In genomic region chr3:121291560-121292258, GRCm38 (mm10) we compare ENCODE assay signal across 8 mouse cellular contexts. TPM values are rescaled to one million over a fixed set of nuclear protein-coding genes. Genes with fewer than 3 reads are reported as not detected.
DNase-seq lines count a peak whose midpoint lies in the region; ATAC-seq lines count a peak whose summit lies in the region.

Gene Alg14 (plus strand): TSS chr3:121291773.

- DNase-seq in T-cell, adult 2 months (ENCODE audit: low spot score) = peak; percentile 97
- peak; percentile 93 to 95 for DNase-seq in cerebellum, postnatal 36 days
- DNase-seq in frontal cortex, postnatal 36 days (ENCODE audit: low spot score in 2 of 2) = peak; percentile 97 to 99
- DNase-seq in left cerebral cortex, adult 11 months (ENCODE audit: low spot score) = peak; percentile 97
- peak; percentile 98 for DNase-seq in lung, postnatal 4 days
- DNase-seq in retina, postnatal 7 days (ENCODE audit: low read depth, low spot score) = peak; percentile 88
- peak; percentile 87 for DNase-seq in urinary bladder, adult 2 months (ENCODE audit: low spot score)

- ATAC-seq in hindbrain, embryonic 15.5 days (ENCODE audit: low FRiP score, low read depth) = peak; percentile 97

- WGBS in hindbrain, embryonic 15.5 days = under 1% methylated on average over 42 of the region's 42 CpGs

- H3K4me2 ChIP-seq in hindbrain, embryonic 15.5 days = peak within 1 kb of the TSS; percentile 63

- H3K4me3 ChIP-seq in hindbrain, embryonic 15.5 days = peak within 1 kb of the TSS; percentile 71

- H3K9ac ChIP-seq in hindbrain, embryonic 15.5 days = peak within 1 kb of the TSS; percentile 64

- H3K27me3 ChIP-seq in hindbrain, embryonic 15.5 days = no peaks in the 10 kb centered on the region

- peaks cover 8% of the 10 kb centered on the region for H3K4me1 ChIP-seq in hindbrain, embryonic 15.5 days (replicated peaks)

- H3K9me3 ChIP-seq in hindbrain, embryonic 15.5 days = no peaks in the 10 kb centered on the region

- H3K36me3 ChIP-seq in hindbrain, embryonic 15.5 days = no peaks in the 10 kb centered on the region

- H3K27ac ChIP-seq in hindbrain, embryonic 15.5 days (replicated peaks) = peak within 1 kb of the TSS; percentile 97

RNA-seq across cellular contexts. Expression of gene Alg14, which starts in this region (rescaled TPM):
- polyA plus RNA-seq in hindbrain, embryonic 15.5 days (2015; fragmentation: Nextera tagmentation; extraction: Ambion mirVana) = 34.6 and 38.0 TPM in 2 replicates
- 25.0 TPM in 2 replicates for polyA plus RNA-seq in urinary bladder, adult 2 months (2012; rRNA removed)

Comparison
In these comparisons a context has a peak if more than half of its experiments do, and no peak if none do; other contexts are left out.
1. Peak in every context shown above with its lines: DNase-seq, ATAC-seq, H3K4me3 ChIP-seq and H3K27ac ChIP-seq.